Mouse (Mus musculus): ENCODE measurements around the gene Trpd52l3. TPM values are rescaled to one million over a fixed set of nuclear protein-coding genes. Genes with fewer than 3 reads are reported as not detected.

Gene Trpd52l3
- total RNA-seq, 1 experiment, result 0.13 TPM

DNA sequence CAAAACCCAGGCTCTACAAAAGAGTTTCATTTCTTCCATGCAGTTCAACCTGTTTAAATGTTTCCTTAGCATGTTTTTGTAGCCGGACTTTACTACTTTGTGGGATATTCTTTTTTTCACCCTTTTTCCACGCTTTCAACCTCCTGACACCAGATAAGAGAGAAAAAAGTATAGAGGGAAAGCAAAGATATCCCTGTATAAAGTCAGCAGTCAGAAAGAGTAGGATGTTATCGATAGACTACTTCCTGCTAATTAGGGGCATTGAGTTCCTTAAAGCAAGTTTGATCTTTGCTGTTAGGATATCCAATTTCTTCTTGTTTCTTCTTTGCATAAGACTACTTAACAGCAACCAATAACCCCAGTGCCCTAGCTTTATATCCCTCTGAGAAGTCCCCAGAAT, 47.9 kb downstream of the Trpd52l3 start:
- TF ChIP-seq CHD2 (IDR thresholded peaks at IDR 0.05; ENCODE audit: low read depth, low read length), result no peak
- TF ChIP-seq MAFK (IDR thresholded peaks at IDR 0.05; ENCODE audit: insufficient read depth, low read depth, low read length), result no peak
- TF ChIP-seq ZC3H11A (IDR thresholded peaks at IDR 0.05; ENCODE audit: borderline replicate concordance, low read depth, low read length), result no peak
- no peak for TF ChIP-seq ZNF384 (IDR thresholded peaks at IDR 0.05; ENCODE audit: low read depth, low read length)
- TF ChIP-seq HCFC1 (IDR thresholded peaks at IDR 0.05; ENCODE audit: borderline replicate concordance, insufficient read depth, low read length), result no peak
- Histone ChIP-seq H3K4me3 (ENCODE audit: insufficient read depth in 1 of 2, low read depth in 1 of 2, low read length in 2 of 2, poor library complexity in 1 of 2, severe bottlenecking in 1 of 2) (no peak overlapping the region), H3K9ac (ENCODE audit: insufficient read depth, low read depth, low read length, poor library complexity, severe bottlenecking) (no peak overlapping the region), H3K36me3 (ENCODE audit: control insufficient read depth, insufficient read depth, low read length, poor library complexity, severe bottlenecking) (peaks cover 4% of the 10 kb centered on the region; the same call in 1 of the 2 replicates), H3K9me3 (ENCODE audit: control insufficient read depth, insufficient read depth, low read depth, low read length) (no peaks in the 10 kb centered on the region), H3K27ac (ENCODE audit: insufficient read depth, low read depth, low read length, poor library complexity, severe bottlenecking) (no peak overlapping the region), H3K4me1 (ENCODE audit: control insufficient read depth in 2 of 2, insufficient read depth in 2 of 2, low read length in 2 of 2, poor library complexity in 1 of 2) (0 out of 4 replicates have a peak, but pooled peaks cover 0 to 1% of the 10 kb centered on the region in 2 experiments)
- no peak for DNase-seq (ENCODE audit: low read depth, low spot score)
- in situ Hi-C loops (cut with MboI; ENCODE audit: low sequenced_read_pairs in 2 of 2, unreplicated experiment in 2 of 2), result no loop called here

- no peaks in the 10 kb centered on the region for H3K36me3 ChIP-seq (ENCODE audit: control insufficient read depth, insufficient read depth, low read length, poor library complexity, severe bottlenecking)
- no peak for DNase-seq (ENCODE audit: low read depth, low spot score)
- in situ Hi-C loops (cut with MboI; ENCODE audit: low sequenced_read_pairs in 2 of 2, unreplicated experiment in 2 of 2), result no loop called here
Observed at GRCm38 (mm10) chr19:30054218-30054617, 50.6 kb downstream of the Trpd52l3 start.

More at GRCm38 (mm10) chr19:30054218-30054617, 50.6 kb downstream of the Trpd52l3 start:
- Histone ChIP-seq H3K9me3 (ENCODE audit: control insufficient read depth, insufficient read depth, low read depth, low read length) (no peaks in the 10 kb centered on the region), H3K4me3 (ENCODE audit: insufficient read depth in 1 of 2, low read depth in 1 of 2, low read length in 2 of 2, poor library complexity in 1 of 2, severe bottlenecking in 1 of 2) (no peak overlapping the region), H3K9ac (ENCODE audit: insufficient read depth, low read depth, low read length, poor library complexity, severe bottlenecking) (no peak overlapping the region), H3K27ac (ENCODE audit: insufficient read depth, low read depth, low read length, poor library complexity, severe bottlenecking) (no peak overlapping the region), H3K4me1 (ENCODE audit: control insufficient read depth in 2 of 2, insufficient read depth in 2 of 2, low read length in 2 of 2, poor library complexity in 1 of 2) (no peaks in the 10 kb centered on the region)
- TF ChIP-seq MAFK (IDR thresholded peaks at IDR 0.05; ENCODE audit: insufficient read depth, low read depth, low read length) (no peak), CHD2 (IDR thresholded peaks at IDR 0.05; ENCODE audit: low read depth, low read length) (no peak), HCFC1 (IDR thresholded peaks at IDR 0.05; ENCODE audit: borderline replicate concordance, insufficient read depth, low read length) (no peak), ZC3H11A (IDR thresholded peaks at IDR 0.05; ENCODE audit: borderline replicate concordance, low read depth, low read length) (no peak), ZNF384 (IDR thresholded peaks at IDR 0.05; ENCODE audit: low read depth, low read length) (no peak)

Other genes with a start within 250 kb of the Trpd52l3 start
- gene 9930021J03Rik, start 197.8 kb upstream of the Trpd52l3 start, total RNA-seq (2012; rRNA removed), result 14.4 and 15.3 TPM in 2 replicates
- gene Ranbp6, start 190.8 kb upstream of the Trpd52l3 start, total RNA-seq (2012; rRNA removed), result 9.7 and 11.3 TPM in 2 replicates
- 0.53 and 1.6 TPM in 2 replicates for gene Il33, start 78.7 kb upstream of the Trpd52l3 start, total RNA-seq (2012; rRNA removed)
- gene Uhrf2, start 26.7 kb downstream of the Trpd52l3 start, total RNA-seq (2012; rRNA removed), result 40.5 and 46.2 TPM in 2 replicates
- 188 and 317 TPM in 2 replicates for gene Gldc, start 171.6 kb downstream of the Trpd52l3 start, total RNA-seq (2012; rRNA removed)
- gene Mbl2, start 229.2 kb downstream of the Trpd52l3 start, total RNA-seq (2012; rRNA removed), result 0.18 and 0.21 TPM in 2 replicates